Mouse (Mus musculus): ENCODE data around the gene Megf9. TPM values are rescaled to one million over a fixed set of nuclear protein-coding genes. Genes with fewer than 3 reads are reported as not detected.

Gene Megf9
- polyA plus RNA-seq (2012; ENCODE audit: low replicate concordance): 83.0 and 93.2 TPM in 2 replicates

DNA sequence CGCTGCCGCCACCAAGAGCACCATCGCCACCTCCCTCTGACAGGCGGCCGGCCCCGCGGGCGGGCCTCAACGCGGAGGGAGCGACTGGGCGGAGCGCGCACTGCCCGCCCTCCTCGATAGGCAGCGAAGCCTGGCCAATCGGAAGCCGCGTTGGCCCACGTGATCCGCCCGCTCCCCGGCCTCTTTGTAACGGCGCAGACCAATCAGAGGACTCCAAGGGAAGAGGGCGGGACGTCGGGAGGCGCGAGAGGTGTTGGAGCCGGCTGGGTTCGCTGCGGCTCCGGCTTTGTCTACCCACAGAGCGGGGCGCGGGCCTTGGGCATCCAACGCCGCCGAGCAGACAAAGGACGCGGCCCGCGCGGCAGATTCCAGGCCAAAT lies at the start of gene Megf9:
Gene Megf9, minus strand, starts transcription at position 105 of the 379 bp plus-strand sequence.

DNA sequence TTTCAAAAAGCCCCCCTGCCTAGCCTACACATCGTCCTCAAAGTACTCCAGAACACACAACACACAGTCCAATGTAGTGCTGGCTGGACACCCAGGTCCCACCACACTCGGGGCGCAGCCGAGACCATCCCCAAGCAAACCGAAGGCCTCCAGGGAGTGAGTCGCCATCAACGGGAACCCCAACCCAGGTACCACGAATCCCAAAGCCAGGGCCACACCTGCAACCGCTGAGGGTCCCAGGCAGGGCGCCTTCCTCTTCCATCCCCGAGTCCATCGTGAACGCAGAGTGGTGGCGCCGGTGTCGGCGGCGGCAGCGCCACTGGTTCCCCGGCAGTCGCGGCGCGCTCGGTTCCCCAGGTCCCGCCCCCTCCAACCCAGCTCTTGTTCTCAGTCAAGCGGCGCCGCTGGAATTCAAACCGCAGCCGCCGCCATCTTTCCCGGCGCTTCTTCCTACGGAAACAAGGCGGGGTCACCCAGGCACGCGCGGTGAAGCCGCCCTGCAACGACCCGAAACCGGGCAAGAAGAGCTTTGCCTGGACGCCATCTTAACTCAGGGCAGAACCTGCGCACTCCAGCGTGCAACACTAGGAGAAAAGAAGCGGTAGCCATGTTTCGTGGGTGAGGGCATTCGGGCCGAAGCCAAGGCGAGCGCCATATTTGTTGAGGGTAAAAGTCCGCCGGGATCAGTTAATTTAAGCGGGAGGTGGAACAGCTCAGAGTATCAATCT lies 124.6 kb downstream of the Megf9 start, which contains the start of gene Cdk5rap2:
Gene Cdk5rap2, minus strand, starts transcription at position 450 of the 728 bp plus-strand sequence.

Other genes starting within 250 kb of the Megf9 start
- gene Cdk5rap2, start 124.6 kb downstream of the Megf9 start, polyA plus RNA-seq (2012; ENCODE audit: low replicate concordance): 9.0 and 42.7 TPM in 2 replicates

Data from leukemia stem cell, adult 10-12 weeks (primary cell).